Mouse (Mus musculus) lung, postnatal 14 days (tissue): ENCODE measurements around the gene Kcnk16.

Experiments
- DNase-seq: peaks from one replicate; pipeline ENCODE4 v3.0.0; 2021

Gene Kcnk16

DNA sequence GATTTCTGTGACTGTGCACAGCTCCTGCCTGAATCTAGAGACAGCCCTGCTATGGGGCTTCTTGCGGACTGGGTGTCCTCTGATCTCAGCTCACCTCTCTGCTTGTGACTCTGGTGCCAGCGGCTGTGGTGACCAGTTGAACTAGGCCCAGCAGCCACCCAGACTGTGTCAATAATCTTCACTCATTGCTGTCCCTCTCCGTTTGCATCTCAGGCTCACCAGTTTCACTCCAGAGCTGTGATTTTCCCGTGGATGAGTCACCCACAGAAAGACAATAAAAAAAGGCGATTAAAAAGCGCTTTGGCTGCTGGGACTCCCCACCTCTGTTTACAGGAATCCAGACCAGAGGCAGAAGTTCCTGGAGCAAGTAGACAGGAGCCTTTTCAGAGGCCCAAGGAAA, 39.6 kb downstream of the Kcnk16 start:
- DNase-seq, result no peak

DNA sequence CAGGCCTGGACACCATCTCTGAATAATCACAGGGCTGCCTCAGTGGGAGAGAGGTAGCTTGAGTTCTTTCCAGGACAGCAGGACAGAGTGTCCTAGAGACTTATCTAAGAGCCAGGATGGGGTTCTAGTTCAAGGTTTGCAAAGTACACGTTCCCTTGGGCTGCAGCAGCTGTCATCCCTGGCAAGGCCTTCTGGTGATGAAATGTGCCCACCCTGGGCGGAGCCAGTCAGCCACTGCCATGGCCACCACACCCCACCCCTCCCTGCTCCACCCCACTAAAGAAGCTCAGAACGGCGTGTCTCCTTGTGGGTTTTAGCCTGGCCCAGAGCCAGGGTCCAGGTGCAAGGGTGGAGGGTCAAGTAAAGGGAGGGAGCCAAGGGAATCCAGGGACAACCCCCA, 40.7 kb downstream of the Kcnk16 start:
- DNase-seq, result no peak

DNA sequence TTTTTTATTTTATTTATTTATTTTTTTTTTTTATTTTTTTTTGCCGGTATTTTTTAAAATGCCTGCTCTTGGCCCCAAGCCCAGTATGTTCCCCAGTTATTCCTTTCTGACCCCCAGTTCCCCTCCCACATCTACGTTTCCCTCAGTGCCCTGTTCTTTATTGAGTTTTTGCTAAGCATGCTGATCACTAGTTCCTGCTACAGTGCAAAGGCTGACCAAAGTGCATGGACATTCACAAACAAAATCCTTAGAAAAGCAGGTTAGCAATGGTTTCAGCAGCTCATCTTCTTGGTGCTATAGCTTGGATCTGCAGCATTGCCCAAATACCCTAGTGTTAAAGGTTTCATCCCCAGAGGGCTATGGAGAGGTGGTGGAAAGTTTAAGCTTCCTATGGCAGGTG, 42.0 kb downstream of the Kcnk16 start:
- DNase-seq, result no peak

DNA sequence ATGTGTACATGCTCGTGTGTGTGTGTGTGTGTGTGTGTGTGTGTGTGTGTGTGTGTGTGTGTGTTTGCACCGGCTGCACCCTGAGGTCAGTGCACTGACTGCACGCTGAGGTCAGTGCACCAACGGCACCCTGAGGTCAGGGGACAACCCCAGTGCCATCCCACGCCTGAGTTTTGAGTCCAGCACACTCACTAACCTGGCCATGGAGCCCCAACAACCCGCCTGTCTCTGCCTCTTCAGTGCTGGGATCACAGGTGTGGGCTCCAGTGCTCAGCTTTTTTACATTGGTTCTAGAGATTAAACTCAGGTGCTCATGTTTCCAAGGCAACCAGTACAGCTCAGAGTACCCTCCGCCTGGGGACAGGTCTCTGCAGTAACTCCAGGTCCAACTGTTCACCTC, 42.5 kb downstream of the Kcnk16 start:
- no peak for DNase-seq

DNA sequence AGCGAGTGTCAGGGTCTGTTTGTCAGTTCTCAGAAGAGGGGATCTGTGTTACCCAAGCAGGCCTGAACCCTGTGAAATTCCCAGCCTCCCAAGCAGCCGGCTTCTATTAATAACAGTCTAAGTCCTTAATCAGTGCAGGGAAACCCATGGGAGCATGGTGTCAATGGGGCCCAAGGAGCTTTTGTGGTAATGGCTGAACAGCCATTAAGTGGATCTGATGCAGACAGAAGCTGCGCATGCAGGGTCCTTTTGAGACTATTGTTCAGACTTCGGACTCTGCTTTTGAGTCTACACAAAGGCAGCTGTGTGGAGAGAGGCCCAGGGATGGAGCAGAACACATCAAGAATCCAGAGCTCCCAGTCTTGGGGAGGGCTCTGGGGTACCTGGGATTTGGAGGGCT, 43.5 kb downstream of the Kcnk16 start:
- DNase-seq, result no peak

DNA sequence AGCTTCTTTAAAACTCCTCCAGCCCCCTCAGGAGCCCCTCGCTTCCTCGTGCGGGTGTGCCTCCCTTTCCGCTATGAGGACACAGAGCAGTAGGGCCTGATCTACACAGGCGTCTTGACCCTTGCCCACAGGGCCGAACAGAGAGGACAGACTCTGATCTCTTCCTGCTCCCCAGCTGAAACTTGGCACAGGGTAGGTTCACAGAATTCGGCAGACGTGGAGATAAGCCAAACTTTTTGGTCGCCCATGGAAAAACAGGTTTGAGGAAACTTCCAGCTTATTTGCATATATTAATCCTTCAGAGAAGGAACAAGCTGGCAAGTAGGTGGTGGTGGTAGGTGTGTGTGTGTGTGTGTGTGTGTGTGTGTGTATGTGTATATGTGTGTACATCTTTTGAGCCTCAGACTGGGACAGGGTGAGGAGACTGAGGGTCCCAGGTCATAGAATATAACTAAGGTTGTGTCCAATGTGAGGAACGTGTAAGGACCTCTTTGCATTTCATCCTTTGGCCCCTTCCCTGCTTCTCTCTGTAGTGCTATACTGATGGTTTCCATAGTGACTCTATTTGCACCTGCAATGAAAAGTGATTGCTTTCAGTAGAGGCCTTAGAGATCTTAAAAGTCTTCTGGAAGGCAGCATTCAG, 44.3 kb downstream of the Kcnk16 start:
- DNase-seq, result no peak

DNA sequence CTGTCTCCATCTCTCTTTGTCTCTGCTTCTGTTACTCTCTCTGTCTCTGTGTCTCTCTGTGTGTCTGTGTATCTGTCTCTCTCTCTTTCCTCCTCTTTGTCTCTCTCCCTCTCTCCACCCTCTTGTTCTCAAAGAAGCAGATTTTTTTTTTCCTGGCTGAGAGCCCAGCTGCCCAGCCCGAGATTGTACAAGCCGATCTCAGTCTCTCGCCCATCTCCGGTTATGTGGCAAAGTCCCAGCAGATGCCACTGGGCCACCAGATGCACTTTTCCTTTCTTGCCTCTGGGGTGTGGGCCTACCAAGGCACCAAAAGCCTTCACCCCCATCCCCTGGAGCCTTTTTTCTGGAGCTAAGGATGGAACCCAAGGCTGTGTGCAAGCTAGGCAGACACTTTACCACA, 44.8 kb downstream of the Kcnk16 start:
- peak; percentile 43 for DNase-seq

DNA sequence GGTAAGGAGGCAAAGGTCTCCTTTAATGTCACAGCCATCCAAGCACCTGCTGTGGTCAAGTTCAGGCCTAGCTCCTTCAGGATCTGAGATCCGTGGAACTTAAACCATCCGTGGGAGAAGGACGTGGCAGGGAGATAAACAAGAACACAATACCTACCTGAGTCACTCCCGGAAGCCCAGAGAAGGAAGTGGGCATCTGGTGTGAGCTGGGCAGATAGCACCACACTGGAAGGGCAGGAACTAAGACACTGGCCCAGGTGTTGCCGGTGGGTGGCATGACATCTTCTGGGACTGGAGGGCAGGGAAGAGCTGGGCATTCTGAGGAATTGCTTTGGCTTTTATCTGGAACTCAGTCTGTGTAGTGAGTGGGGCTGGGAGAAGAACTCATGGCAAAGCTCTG, 45.7 kb downstream of the Kcnk16 start:
- DNase-seq, result no peak

DNA sequence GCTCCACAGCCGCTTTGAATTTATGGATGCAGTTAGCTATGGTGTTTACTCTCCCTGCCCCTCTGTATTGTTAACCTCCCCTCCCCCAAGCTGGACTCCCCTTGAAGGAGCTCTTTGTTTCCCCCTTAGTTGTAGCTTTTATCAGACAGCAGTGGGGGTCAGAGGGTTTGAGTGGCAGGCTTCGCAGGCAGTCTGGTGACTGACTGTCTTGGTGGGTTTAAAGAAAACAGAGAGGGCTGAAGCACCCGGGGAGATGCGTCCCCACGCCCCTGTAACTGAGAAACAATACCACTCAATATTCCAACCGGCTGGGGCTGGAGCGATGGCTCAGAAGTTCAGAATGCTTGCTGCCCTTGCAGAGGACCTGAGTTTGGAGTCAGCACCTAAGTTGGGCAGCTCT, 47.9 kb downstream of the Kcnk16 start:
- DNase-seq, result no peak

DNA sequence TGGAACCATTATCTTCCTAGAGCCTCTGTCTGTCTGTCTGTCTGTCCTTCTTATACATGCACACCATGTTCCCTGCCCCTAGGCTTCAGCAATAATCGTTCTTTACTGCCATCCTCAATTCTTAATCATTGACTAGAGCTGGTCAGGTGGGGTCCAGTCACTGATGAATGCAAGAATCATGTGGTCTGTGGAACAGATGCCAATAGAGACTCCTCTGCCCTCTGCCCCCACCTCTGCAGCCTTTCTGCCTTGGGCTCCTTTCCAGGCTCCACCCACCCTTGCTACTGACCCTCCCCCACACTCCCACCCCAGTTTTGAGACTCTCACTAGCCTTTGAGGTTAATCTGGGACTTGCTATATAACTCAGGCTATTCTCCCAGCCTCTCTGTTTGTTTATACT, 49.1 kb downstream of the Kcnk16 start:
- DNase-seq, result no peak

DNA sequence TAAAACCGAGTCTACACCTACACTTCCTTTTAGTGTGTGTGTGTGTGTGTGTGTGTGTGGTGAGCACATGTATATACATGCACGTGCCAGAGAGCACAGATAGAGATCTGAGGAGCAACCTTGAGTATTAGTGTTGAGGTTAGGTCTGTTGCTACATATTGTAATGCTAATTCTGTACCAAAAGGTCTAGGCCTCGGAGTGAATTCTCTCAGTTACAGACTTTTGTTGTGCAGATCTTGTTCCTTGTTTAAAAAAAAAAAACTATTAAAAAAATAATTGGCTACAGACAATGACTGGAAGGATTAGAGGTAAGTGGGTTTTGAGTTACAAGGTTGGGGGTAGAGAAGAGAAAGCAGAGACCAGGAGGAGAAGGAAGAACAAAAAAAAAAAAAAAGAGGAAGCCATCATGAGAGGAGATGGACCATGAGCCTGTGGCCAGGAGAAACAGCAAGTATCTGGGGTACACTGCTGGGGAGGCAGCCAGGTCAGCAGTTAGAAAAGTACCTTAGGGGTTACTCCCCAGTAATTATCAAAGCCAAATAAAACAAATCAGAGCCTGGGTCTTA, 51.6 kb downstream of the Kcnk16 start:
- no peak for DNase-seq

DNA sequence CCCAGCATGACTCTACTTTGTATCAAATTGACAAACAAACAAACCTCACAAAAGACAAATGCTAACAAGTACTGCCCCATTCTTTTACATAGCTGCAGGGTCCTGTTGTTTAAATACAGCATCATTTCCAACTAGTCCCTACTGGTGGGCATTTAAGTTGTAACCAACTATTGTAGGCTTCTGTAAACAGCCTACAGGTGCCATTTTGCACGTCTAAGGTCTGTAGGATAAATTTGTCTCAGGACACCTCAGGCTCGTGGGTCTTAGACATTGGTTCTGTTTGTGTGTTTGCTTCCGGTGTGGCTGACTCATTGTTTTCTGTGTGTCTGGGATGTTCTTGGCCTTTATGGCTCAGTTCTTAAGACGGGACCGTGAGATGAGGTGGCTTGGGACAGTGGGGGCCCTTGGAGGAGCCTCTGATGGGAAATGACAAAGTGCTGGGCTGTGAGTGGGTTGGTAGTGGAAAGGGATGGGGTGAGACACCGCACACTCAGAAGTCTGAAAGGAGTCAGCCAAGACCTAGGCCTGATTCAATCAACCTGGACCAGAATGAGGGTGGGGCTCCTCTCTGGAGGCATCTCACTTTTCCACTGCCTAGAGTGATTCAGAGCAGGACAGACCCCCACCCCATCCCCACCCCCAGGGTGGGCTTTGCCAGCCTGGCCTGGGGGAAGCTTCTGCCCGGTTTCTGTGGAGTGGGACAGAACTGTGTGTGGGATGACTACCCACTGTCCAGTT, 52.3 kb downstream of the Kcnk16 start:
- no peak for DNase-seq

DNA sequence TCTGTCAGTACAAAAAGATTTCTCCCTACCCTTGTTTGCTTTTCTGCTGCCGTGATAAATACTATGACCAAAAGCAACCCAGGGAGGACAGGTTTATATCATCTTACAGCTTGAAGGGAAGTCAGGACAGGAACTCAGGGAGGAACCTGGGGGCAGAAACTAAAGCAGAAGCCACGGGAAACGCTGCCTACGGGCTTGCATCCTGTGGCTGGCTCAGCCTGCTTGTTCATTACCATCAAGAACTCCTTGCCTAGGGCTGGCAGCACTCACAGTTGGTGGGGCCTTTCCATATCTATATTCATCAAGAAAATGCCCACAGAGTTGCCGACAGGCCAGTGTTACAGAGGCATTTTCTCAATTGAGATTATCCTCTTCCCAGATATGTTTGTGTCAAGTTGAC, 53.2 kb downstream of the Kcnk16 start:
- DNase-seq, result no peak

DNA sequence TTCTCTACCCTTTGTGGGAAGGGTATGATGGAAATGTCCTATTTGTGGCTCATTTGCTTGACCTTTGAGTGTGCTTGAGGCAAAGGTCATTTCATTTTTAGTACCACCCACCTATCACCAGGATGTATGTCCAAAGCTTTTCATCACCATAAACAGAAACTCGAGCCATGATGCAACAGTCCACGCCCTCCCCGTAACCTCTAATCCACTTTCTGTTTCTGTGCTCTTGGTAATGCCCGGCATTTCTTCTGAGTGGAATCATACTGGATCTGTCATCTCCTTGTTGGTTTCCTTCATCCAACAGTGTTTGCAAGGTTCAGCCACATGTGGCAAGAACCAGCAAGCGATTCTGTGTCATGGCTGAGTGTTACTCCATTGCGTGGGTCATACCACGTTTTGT, 54.9 kb downstream of the Kcnk16 start:
- DNase-seq, result no peak

DNA sequence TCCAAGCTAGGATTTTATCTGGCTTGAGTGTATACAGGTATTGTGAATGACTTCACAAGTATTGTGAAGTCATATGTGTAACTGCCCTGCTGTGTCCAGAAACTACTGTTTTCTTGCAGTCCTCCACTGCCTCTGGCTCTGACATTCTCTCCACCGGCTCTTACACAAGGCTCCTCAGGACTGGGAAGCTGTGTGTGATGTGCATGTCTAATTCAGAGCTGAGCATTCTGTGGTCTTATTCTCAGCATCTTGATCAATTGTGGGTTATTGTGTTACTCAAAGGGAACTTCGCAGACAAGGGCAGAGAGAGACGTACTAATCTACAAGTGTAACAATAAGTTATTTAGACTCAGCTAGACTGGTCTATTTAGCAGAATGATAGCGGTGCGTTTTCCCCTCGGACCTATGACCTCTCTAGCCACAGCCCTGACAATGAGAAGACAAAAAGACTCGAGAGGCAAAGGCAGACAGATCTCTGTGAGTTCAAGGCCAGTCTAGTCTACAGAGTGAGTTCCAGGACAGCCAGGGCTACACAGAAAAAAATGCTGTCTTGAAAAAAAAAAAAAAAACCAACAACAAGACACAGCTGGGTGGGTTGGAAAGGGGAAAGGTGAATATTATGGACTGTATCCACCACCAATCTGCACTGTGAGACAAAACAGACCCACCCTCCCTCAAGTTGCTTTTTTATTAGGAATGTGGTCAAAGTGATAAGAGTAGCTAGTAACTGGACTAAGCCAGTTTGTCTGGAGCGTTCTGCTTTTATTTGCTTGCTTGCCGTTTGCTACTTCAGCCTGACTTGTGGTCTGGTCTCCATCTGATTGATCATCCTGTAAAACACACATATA, 57.0 kb downstream of the Kcnk16 start:
- no peak for DNase-seq
